Mouse (Mus musculus) left cerebral cortex, postnatal 14 days (tissue): ENCODE data around the gene Fam151b. TPM values are rescaled to one million over a fixed set of nuclear protein-coding genes. Genes with fewer than 3 reads are reported as not detected.

Experiments used
- DNase-seq, 2 experiments: peaks; one replicate each; pipeline ENCODE4 v3.0.0; 2021 to 2022; ENCODE audit warnings: low spot score in 2 of 2, mixed read lengths in 1 of 2
- intact Hi-C: fragments of 180-260 bp; cut with DNase I; formaldehyde crosslinking; loops from one replicate; pipeline ENCODE4 v1.15.1; 2025
- long read RNA-seq, 2 experiments: library from polyadenylated mRNA; stranded (forward); transcript quantifications; one replicate each; pipeline ENCODE4 v2.0.0; 2021
- total RNA-seq, 2 experiments: library from RNA; stranded (reverse); gene quantifications; 2 replicates each; pipeline ENCODE4 v1.2.3; 2021

Gene Fam151b
- total RNA-seq, result 10 to 100 TPM; 10.6 to 11.5 TPM
- long read RNA-seq, experiment 1, partial matches to known transcripts, result 1 of 3 reads
- long read RNA-seq, experiment 1, other reads (novel, unspliced or antisense), result 1 of 3 reads
- long read RNA-seq, experiment 2, partial matches to known transcripts, result 0 of 4 reads
- long read RNA-seq, experiment 2, other reads (novel, unspliced or antisense), result 2 of 4 reads

DNA sequence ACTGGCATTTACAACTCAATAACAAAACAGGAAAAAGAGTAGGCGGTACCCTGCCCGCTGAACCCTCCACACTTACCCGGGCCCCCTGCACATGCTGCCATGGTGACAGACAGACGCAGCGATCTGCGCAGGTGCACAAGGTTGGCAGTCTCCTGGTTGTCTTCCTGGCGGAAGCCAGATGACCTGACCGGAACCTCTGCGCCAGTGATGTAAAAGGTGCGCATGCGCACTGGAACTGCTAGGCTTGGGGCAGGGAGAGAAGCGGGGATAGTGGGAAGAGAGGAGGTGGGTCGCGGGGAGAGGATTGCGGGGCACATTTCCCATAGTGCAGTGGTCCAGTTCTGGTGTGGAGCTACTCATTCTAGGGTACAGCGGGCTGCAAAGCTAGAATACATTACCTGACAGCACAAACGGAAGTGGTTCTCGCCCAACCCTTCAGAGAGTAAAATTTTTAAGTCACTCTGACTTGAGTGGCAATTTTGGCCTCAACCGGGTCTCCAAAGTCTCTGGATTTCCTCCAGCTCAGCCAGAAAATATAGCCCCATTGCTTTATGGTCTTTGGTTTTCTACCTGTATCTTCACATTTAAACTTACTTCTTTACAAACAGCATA lies at the start of gene Fam151b:
TSS of gene Fam151b (minus strand) at position 164 of the 612 bp plus-strand sequence.
- DNase-seq, result peak; percentile 91 to 93
- intact Hi-C loops, result loop anchor here (2.0 to 10.0 kb wide), 2 partner anchors 129 to 579 kb away; partner anchors contain the start of genes Dhfr and Msh3

DNA sequence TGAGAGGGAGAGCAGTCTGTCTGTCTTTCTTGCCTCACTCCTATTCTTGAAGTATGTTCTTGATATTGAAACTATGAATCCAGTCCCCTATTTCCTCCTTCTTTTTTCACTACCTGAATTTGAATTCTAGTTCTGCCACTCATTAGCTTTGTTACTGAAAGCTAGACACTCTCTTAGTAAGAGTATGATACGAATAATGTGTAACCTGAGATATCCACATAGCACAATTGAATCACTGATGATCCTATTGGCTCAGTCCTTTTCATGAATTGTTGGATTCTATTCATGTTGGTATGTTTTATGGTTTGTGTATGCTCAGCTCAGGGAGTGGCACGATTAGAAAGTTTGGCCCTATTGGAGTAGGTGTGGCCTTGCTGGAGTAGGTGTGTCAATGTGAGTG lies 48.4 kb upstream of the Fam151b start:
- intact Hi-C loops, result no loop called here
- no peak for DNase-seq

- intact Hi-C loops, result no loop called here
These were observed 47.4 kb upstream of the Fam151b start for GRCm38 (mm10) chr13:92531237-92531636.

DNA sequence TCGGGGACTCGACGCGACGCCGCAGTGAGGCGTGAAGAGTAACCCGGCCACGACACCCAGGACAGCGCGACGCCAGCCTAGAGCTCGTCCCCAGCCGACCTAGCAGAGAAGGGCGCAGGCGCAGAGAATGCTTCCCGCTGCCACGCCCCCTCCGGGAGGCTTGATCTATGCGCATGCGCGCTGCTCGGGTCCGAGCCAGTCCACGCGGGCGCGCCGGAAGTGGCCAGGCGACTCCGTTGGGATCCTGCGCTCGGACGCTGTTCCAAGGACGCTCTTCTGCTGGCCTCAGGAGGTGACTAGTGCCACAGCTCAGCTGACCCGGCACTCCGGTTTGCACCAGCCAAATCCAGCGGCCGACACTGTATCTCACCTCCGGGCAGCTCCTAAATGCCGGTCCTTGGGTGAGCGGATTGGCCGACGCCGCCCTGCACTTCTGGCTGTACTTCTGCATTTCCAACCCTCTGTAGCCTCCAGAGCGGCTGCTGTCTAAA lies 47.0 kb upstream of the Fam151b start, which contains the start of gene Zfyve16:
TSS of gene Zfyve16 (minus strand) at position 148 of the 491 bp plus-strand sequence.
- DNase-seq, result peak; percentile 96 to 97
- intact Hi-C loops, result no loop called here

More at GRCm38 (mm10) chr13:92531237-92531636, 47.4 kb upstream of the Fam151b start:
- no peak for DNase-seq

DNA sequence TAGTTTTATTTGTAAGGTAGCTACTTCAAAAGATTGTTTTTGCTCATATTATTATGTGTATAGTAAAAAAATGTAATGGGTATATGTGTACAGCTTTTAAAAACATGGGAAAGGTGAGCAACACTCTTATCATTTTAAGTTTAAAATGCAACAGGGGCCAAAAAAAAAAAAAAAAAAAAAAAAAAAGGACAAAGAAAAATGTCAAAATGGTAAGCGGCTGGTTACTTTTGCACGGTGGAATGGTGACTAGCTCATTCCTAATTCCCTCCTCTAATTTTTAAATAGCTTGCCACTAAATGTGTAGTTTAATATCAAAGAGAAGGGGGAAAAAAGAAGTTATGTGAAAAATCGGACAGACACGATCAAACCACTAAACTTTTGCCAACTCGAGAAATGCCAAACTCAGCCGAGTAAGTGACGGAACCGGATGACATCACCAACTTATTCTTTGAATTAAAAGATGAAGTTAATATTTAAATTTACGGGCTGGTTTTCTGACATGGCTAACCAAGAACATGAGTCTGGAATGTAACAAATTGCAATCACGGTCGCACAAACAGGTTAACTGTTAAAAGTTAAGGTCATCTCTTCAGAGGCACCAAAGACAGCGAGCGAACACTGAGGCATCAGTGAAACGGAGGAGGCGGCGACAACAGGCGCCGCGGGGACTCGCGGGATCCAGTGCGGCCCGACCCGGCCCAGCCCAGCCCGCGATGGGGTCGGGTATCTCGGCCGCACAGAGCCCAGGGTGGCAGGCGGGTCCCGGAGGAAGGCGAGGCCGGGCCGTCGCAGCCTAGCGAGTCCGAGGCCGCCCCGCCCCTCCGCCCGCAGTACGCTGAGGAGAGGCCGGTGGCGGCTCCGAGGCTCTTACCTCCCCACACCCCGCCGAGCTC lies 46.3 kb upstream of the Fam151b start:
- intact Hi-C loops, result no loop called here
- peak in 1 of 2 experiments; percentile 24 for DNase-seq

DNA sequence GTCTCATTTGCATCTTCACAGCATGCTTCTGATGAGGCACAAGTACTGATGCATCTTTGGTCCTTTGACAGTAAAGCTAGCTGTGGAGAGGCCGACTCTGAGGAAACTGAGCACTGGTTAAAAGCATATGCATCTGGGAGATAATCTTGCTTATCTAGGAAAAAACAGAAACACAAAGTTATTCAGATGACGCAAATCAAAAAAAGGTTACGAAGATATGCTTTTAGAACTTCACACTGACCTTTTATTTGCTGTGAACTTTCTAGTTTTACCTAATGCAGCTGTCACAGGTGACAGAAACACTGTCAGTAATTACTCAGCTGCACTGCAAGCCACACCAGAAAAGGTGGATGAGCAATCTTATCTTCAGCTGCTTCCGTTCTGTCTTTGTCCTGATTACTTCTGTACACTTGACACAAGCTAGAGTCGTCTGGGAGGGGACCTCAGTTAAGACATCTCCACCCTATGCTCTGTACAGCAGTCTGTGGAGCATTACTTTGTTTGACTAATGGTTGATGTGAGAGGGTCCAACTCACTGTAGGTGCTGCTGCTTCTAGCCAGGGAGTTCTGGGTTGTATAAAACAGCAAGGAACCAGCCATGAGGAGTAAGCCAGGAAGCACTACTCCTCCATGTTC lies 39.5 kb upstream of the Fam151b start:
- intact Hi-C loops, result no loop called here
- DNase-seq, result no peak

DNA sequence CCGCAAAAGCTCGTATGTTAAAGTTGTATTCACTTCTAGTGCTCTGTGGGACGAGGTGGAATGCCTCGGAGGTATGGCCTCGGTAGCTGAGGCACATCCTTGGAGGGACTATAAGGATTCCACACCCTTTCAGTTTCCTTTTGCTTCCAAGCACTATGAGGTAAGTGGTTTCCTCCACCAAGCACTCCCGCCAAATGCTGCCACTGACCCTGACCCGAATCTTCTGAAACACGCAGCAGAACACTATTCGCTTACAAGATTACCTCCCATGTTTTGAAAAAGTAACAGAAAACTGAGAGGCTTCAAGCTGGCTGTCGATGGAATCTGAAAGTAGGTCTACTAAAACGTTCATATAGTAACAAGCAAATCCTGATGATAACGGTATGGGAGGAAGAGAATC lies 21.1 kb upstream of the Fam151b start:
- intact Hi-C loops, result no loop called here
- DNase-seq, result no peak

DNA sequence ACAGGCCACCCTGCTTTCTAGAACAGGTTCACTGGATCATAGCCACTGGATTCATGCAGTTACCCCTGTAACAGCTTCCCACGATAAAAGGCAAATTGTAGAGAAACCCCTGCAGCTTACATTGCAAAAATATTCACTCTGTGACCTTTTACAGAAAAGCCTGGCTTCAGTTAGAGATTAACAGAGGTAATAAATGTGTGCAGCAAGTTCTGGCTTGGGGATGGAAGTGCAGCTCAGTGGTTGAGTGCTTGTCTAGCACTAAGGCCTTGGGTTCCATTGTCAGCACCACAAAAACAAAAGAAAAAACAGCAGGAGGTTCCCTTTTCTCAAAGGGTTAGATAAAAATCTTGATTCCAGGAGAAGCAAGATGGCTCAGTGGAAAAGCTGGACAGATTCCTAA lies 8.1 kb upstream of the Fam151b start:
- intact Hi-C loops, result no loop called here
- no peak for DNase-seq

DNA sequence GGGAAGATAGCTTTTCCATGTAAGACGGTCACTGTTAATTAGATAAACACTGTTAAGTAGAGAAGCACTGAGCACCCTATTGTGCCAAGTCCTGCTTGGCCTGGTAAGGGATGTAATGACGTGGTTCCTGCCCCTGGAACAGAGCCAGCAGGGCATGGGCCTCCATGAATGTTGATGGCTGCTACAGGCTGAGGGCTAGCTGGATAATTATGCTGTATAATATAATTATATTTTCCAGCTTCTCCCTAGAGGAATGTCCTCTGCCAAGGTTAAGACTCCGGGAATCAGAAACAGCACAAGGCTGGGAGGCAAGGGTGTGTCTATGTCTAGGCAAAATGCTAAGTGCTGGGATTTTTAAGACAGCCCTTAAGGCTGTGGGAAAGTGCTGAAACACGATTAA lies 7.0 kb upstream of the Fam151b start:
- peak in 1 of 2 experiments; percentile 7 for DNase-seq
- intact Hi-C loops, result no loop called here

- intact Hi-C loops, result loop anchor here (2.0 to 10.0 kb wide), 2 partner anchors 129 to 579 kb away; partner anchors contain the start of genes Dhfr and Msh3
- peak; percentile 33 to 57 for DNase-seq
These were observed 467 bp downstream of the Fam151b start for GRCm38 (mm10) chr13:92483348-92483747.

- no peak for DNase-seq
- intact Hi-C loops, result no loop called here
These were observed 13.7 kb downstream of the Fam151b start for GRCm38 (mm10) chr13:92470151-92470550.

DNA sequence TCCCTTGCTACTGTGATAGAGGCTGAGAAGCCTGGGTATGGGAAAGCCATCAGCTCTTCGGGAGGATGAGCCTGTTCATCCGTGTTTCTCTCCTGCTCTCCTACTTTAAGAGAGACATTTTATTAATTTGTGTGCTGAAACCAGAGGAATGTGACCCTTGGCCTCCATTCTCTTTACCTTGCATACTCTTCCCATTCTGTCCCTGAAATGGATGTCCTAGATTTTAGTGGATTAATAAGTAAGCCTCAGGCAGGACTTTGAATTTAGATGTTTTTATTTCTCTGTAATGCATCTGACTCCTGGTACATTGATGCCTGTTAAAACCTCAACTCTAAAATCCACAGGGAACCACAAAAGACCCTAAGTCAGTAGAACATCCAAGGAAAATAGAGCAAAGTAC lies 14.4 kb downstream of the Fam151b start:
- intact Hi-C loops, result no loop called here
- DNase-seq, result no peak

DNA sequence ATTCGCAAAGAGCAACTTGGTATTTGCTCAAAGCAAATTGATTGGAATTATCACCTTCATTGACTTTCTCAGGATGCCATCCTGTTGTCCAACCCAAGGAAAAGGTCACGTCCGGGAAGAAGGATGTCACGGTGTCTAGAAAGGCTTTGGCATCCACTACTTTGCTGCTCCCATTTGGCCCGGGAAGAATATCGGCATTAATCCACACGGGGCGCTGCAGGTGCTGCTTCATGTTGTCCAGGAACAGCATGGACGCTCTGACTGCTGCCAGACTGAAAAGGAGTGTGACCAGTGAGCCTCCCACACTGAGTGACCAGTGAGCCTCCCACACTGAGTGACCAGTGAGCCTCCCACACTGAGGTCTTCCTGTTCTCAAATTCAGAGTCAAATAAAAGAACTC lies 15.9 kb downstream of the Fam151b start:
- DNase-seq, result no peak
- intact Hi-C loops, result no loop called here

GRCm38 (mm10) chr13:92464698-92465097 lies 19.1 kb downstream of the Fam151b start:
- intact Hi-C loops, result no loop called here
- DNase-seq, result no peak

DNA sequence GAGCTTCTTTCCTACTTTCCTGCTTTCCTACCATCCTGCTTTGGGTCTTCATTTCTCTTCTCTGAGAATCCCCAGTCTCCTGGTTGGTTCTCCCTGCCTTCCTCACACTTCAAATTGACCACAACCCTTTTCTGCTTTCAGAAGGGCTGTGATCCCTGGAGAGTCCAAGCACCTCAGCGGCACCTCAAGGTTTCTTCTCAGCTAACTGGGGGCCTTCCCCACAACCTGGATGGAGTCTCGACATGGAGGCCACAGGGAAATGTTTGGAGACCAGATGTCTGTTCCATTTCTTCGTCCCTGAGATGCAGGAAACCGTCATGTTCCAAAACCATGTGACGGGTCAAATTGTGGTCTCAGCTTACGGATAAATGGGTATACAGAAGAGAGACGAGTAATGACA lies 36.9 kb downstream of the Fam151b start:
- DNase-seq, result no peak
- intact Hi-C loops, result no loop called here

GRCm38 (mm10) chr13:92440286-92440685 lies 43.5 kb downstream of the Fam151b start:
- no peak for DNase-seq
- intact Hi-C loops, result no loop called here

GRCm38 (mm10) chr13:92438656-92439055 lies 45.2 kb downstream of the Fam151b start:
- DNase-seq, result no peak
- intact Hi-C loops, result no loop called here

GRCm38 (mm10) chr13:92427351-92427855 lies 56.4 kb downstream of the Fam151b start:
- intact Hi-C loops, result loop anchor here (5.0 kb wide), 1 partner anchor 70 kb away; the partner anchor contains the start of gene Msh3
- no peak for DNase-seq
